Mouse (Mus musculus): ENCODE measurements around the gene Fcho2.

GRCm38 (mm10) chr13:98694773-98695314, 120.4 kb downstream of the Fcho2 start, which contains the start of gene Tmem171:
- no peak for TF ChIP-seq CTCF (IDR thresholded peaks at IDR 0.05; ENCODE audit: low read depth)
- TF ChIP-seq EP300 (IDR thresholded peaks at IDR 0.05; ENCODE audit: low read depth), result no peak
